Mouse (Mus musculus): ENCODE data around the gene Itga2. TPM values are rescaled to one million over a fixed set of nuclear protein-coding genes. Genes with fewer than 3 reads are reported as not detected.

The Itga2 gene
- total and polyA plus RNA-seq, 3 experiments = under 0.01 TPM; not detected in 2

- Histone ChIP-seq H3K4me3 (ENCODE audit: control insufficient read depth in 1 of 2, insufficient read depth in 1 of 2, low read depth in 2 of 2, low read length in 2 of 2) (no peak overlapping the region), H3K27ac (ENCODE audit: control insufficient read depth, low read depth, low read length) (no peak overlapping the region), H3K9me3 (replicated peaks; ENCODE audit: insufficient read depth, low read length) (no peaks in the 10 kb centered on the region), H3K79me2 (ENCODE audit: control insufficient read depth, insufficient read depth, low read length, poor library complexity) (no peaks in the 10 kb centered on the region), H3K9ac (ENCODE audit: control insufficient read depth, low read depth, low read length, poor library complexity, severe bottlenecking) (no peak overlapping the region), H3K36me3 (ENCODE audit: control insufficient read depth in 1 of 2, insufficient read depth in 2 of 2, low read length in 2 of 2) (peaks cover 0 to 19% of the 10 kb centered on the region in 2 experiments; a peak in 2 of 4 replicates), H3K4me1 (ENCODE audit: control insufficient read depth in 1 of 2, insufficient read depth in 2 of 2, low read length in 2 of 2) (peaks cover 7 to 15% of the 10 kb centered on the region in 2 experiments), H3K27me3 (ENCODE audit: control insufficient read depth in 1 of 2, insufficient read depth in 2 of 2, low read length in 2 of 2) (no peaks in the 10 kb centered on the region)
- no peak for DNase-seq (ENCODE audit: low read depth, low spot score)
- no peak for TF ChIP-seq POLR2AphosphoS5 (IDR thresholded peaks at IDR 0.05; ENCODE audit: borderline replicate concordance, low read depth, low read length)
- TF ChIP-seq POLR2AphosphoS2 (IDR thresholded peaks at IDR 0.05; ENCODE audit: low read length) = no peak
- TF ChIP-seq TAL1 (IDR thresholded peaks at IDR 0.05; ENCODE audit: low read length) = no peak
- TF ChIP-seq ZKSCAN1 (IDR thresholded peaks at IDR 0.05; ENCODE audit: low read depth, low read length) = no peak
- TF ChIP-seq RCOR1 (IDR thresholded peaks at IDR 0.05; ENCODE audit: low read depth, low read length) = no peak
- no peak for TF ChIP-seq HCFC1 (IDR thresholded peaks at IDR 0.05; ENCODE audit: low read depth, low read length)
- TF ChIP-seq BHLHE40 (IDR thresholded peaks at IDR 0.05; ENCODE audit: borderline replicate concordance, low read depth, low read length) = no peak
- TF ChIP-seq CHD1 (IDR thresholded peaks at IDR 0.05; ENCODE audit: low read depth, low read length) = no peak
- no peak for TF ChIP-seq NELFE (IDR thresholded peaks at IDR 0.05; ENCODE audit: low read depth, low read length)
- no peak for TF ChIP-seq JUND (IDR thresholded peaks at IDR 0.05; ENCODE audit: low read depth, low read length)
- no peak for TF ChIP-seq EP300 (IDR thresholded peaks at IDR 0.05; ENCODE audit: low read depth in 1 of 2, low read length in 2 of 2)
- no peak for TF ChIP-seq UBTF (IDR thresholded peaks at IDR 0.05; ENCODE audit: borderline replicate concordance, insufficient read depth, low read depth, low read length)
- TF ChIP-seq KAT2A (conservative IDR thresholded peaks at IDR 0.05; ENCODE audit: low read depth, low read length) = no peak
- TF ChIP-seq ELF1 (IDR thresholded peaks at IDR 0.05; ENCODE audit: low read depth, low read length) = no peak
- no peak for TF ChIP-seq CHD2 (IDR thresholded peaks at IDR 0.05; ENCODE audit: low read length)
- TF ChIP-seq RAD21 (IDR thresholded peaks at IDR 0.05; ENCODE audit: low read depth, low read length) = no peak
- TF ChIP-seq MAX (IDR thresholded peaks at IDR 0.05; ENCODE audit: low read length) = no peak
- TF ChIP-seq GABPA (IDR thresholded peaks at IDR 0.05; ENCODE audit: low read depth, low read length) = no peak
- no peak for TF ChIP-seq USF1 (IDR thresholded peaks at IDR 0.05; ENCODE audit: low read depth, low read length)
Observed at GRCm38 (mm10) chr13:114838535-114838990, 93.3 kb downstream of the Itga2 start.

- Histone ChIP-seq H3K27ac (ENCODE audit: control insufficient read depth, low read depth, low read length) (no peak overlapping the region), H3K4me3 (ENCODE audit: control insufficient read depth in 1 of 2, insufficient read depth in 1 of 2, low read depth in 2 of 2, low read length in 2 of 2) (peak overlapping the region; percentile 3 to 30; a peak in 3 of 4 replicates), H3K9ac (ENCODE audit: control insufficient read depth, low read depth, low read length, poor library complexity, severe bottlenecking) (no peak overlapping the region), H3K4me1 (ENCODE audit: control insufficient read depth in 1 of 2, insufficient read depth in 2 of 2, low read length in 2 of 2) (peaks cover 7 to 12% of the 10 kb centered on the region in 2 experiments), H3K9me3 (replicated peaks; ENCODE audit: insufficient read depth, low read length) (no peaks in the 10 kb centered on the region), H3K27me3 (ENCODE audit: control insufficient read depth in 1 of 2, insufficient read depth in 2 of 2, low read length in 2 of 2) (no peaks in the 10 kb centered on the region), H3K36me3 (ENCODE audit: control insufficient read depth in 1 of 2, insufficient read depth in 2 of 2, low read length in 2 of 2) (peaks cover 0 to 19% of the 10 kb centered on the region in 2 experiments; a peak in 2 of 4 replicates), H3K79me2 (ENCODE audit: control insufficient read depth, insufficient read depth, low read length, poor library complexity) (no peaks in the 10 kb centered on the region)
- peak; percentile 70 for DNase-seq (ENCODE audit: low read depth, low spot score)
- TF ChIP-seq POLR2A (IDR thresholded peaks at IDR 0.05; ENCODE audit: control insufficient read depth in 1 of 2, insufficient read depth in 1 of 2, low read depth in 1 of 2, low read length in 2 of 2, poor library complexity in 1 of 2) = no peak
- TF ChIP-seq RAD21 (IDR thresholded peaks at IDR 0.05; ENCODE audit: low read depth, low read length) = no peak
- TF ChIP-seq JUND (IDR thresholded peaks at IDR 0.05; ENCODE audit: low read depth, low read length) = no peak
- peak; percentile 62; the same call in 1 of the 2 replicates for TF ChIP-seq MXI1 (IDR thresholded peaks at IDR 0.05; ENCODE audit: low read depth, low read length)
- TF ChIP-seq GATA1 (IDR thresholded peaks at IDR 0.05; ENCODE audit: low read depth, low read length) = peak; percentile 94
- no peak for TF ChIP-seq USF2 (IDR thresholded peaks at IDR 0.05; ENCODE audit: borderline replicate concordance in 1 of 2, insufficient read depth in 1 of 2, low read depth in 1 of 2, low read length in 2 of 2)
- TF ChIP-seq MYC (IDR thresholded peaks at IDR 0.05; ENCODE audit: low read depth, low read length) = peak; percentile 63; the same call in 1 of the 2 replicates
- no peak for TF ChIP-seq ELF1 (IDR thresholded peaks at IDR 0.05; ENCODE audit: low read depth, low read length)
- TF ChIP-seq RCOR1 (IDR thresholded peaks at IDR 0.05; ENCODE audit: low read depth, low read length) = peak; percentile 64
- no peak for TF ChIP-seq NRF1 (IDR thresholded peaks at IDR 0.05; ENCODE audit: insufficient read depth, low read depth, low read length, poor library complexity, severe bottlenecking)
- TF ChIP-seq BHLHE40 (IDR thresholded peaks at IDR 0.05; ENCODE audit: borderline replicate concordance, low read depth, low read length) = peak; percentile 57; the same call in 1 of the 2 replicates
- peak; percentile 77 to 85 for TF ChIP-seq EP300 (IDR thresholded peaks at IDR 0.05; ENCODE audit: low read depth in 1 of 2, low read length in 2 of 2)
- peak; percentile 78 for TF ChIP-seq TCF12 (IDR thresholded peaks at IDR 0.05; ENCODE audit: low read depth, low read length)
- TF ChIP-seq ETS1 (IDR thresholded peaks at IDR 0.05; ENCODE audit: low read depth, low read length) = peak; percentile 84
- peak; percentile 67; the same call in 1 of the 2 replicates for TF ChIP-seq MAX (IDR thresholded peaks at IDR 0.05; ENCODE audit: low read length)
- TF ChIP-seq SIN3A (IDR thresholded peaks at IDR 0.05; ENCODE audit: low read length) = peak; percentile 51; the same call in 1 of the 2 replicates
- TF ChIP-seq HCFC1 (IDR thresholded peaks at IDR 0.05; ENCODE audit: low read depth, low read length) = no peak
Observed at GRCm38 (mm10) chr13:114837061-114837460, 94.8 kb downstream of the Itga2 start.

Measured in MEL (cell line).